Mouse (Mus musculus) lung, embryonic 15.5 days (tissue): ENCODE measurements at regions not wholly inside any gene's neighbourhood (a gene's known extent, or its start where the extent isn't known, plus 50 kb on each side); places are given as distances from the start of the nearest gene placed in this dataset.

Experiments used
- ATAC-seq: fragments of 200-750 bp; cut with Nextera tagmentation; 2 replicates; pipeline ENCODE4 v1.8.0; 2017; ENCODE audit warnings: moderate number of reproducible peaks, borderline replicate concordance; ENCODE audit not compliant: low FRiP score, low TSS enrichment; ENCODE audit errors: extremely low read depth
- H3K27ac ChIP-seq: fragments of 300-500 bp; sonication (generic); 2 replicates; pipeline ENCODE4 v1.5.1; 2015; ENCODE audit warnings: moderate library complexity, mild to moderate bottlenecking, inconsistent platforms
- H3K27me3 ChIP-seq: fragments of 300-500 bp; sonication (generic); 2 replicates; pipeline ENCODE4 v1.6.1; 2015; ENCODE audit warnings: inconsistent platforms
- H3K36me3 ChIP-seq: fragments of 300-500 bp; sonication (generic); 2 replicates; pipeline ENCODE4 v1.6.1; 2015; ENCODE audit warnings: inconsistent platforms
- H3K4me1 ChIP-seq: fragments of 300-500 bp; sonication (generic); 2 replicates; pipeline ENCODE4 v1.6.1; 2015; ENCODE audit warnings: inconsistent platforms
- H3K4me2 ChIP-seq: fragments of 300-500 bp; sonication (generic); 2 replicates; pipeline ENCODE4 v1.6.1; 2015; ENCODE audit warnings: inconsistent platforms, mild to moderate bottlenecking, moderate library complexity
- H3K4me3 ChIP-seq: fragments of 300-500 bp; sonication (generic); 2 replicates; pipeline ENCODE4 v1.5.1; 2015; ENCODE audit warnings: mild to moderate bottlenecking, inconsistent platforms
- H3K9ac ChIP-seq: fragments of 300-500 bp; sonication (generic); 2 replicates; pipeline ENCODE4 v1.6.1; 2015; ENCODE audit warnings: inconsistent platforms
- H3K9me3 ChIP-seq: fragments of 300-500 bp; sonication (generic); 2 replicates; pipeline ENCODE4 v1.6.1; 2016; ENCODE audit warnings: inconsistent platforms
- WGBS: fragments of 180-500 bp; shearing (Covaris S2); methylation state at CpG from one replicate; pipeline ENCODE4 v1.1.7; 2015; 5-methylcytosine and 5-hydroxymethylcytosine counted together

GRCm38 (mm10) chr16:19834128-19834527 is 74.1 kb downstream of the B3gnt5 start:
- Histone ChIP-seq H3K36me3 (no peaks in the 10 kb centered on the region), H3K4me2 (no peak overlapping the region), H3K9ac (no peak overlapping the region), H3K27me3 (no peaks in the 10 kb centered on the region), H3K4me1 (no peaks in the 10 kb centered on the region), H3K4me3 (no peak overlapping the region), H3K27ac (no peak overlapping the region), H3K9me3 (no peaks in the 10 kb centered on the region)
- 92% methylated on average over 2 of the region's 2 CpGs for WGBS
- no peak for ATAC-seq

- no peak overlapping the region for H3K4me2 ChIP-seq
- no peak overlapping the region for H3K4me3 ChIP-seq
- no peak overlapping the region for H3K9ac ChIP-seq
- no peaks in the 10 kb centered on the region for H3K4me1 ChIP-seq
- H3K27ac ChIP-seq = no peak overlapping the region
- ATAC-seq = no peak
- no peaks in the 10 kb centered on the region for H3K27me3 ChIP-seq
- H3K36me3 ChIP-seq = no peaks in the 10 kb centered on the region
- 67% methylated on average over 2 of the region's 2 CpGs for WGBS
- H3K9me3 ChIP-seq = no peaks in the 10 kb centered on the region
Measured at GRCm38 (mm10) chr16:19834750-19835149, 74.7 kb downstream of the B3gnt5 start.

GRCm38 (mm10) chr16:19839831-19840230 is 79.8 kb downstream of the B3gnt5 start:
- Histone ChIP-seq H3K36me3 (no peaks in the 10 kb centered on the region), H3K27me3 (no peaks in the 10 kb centered on the region), H3K4me2 (no peak overlapping the region), H3K27ac (no peak overlapping the region), H3K4me3 (no peak overlapping the region), H3K9ac (no peak overlapping the region), H3K4me1 (no peaks in the 10 kb centered on the region), H3K9me3 (no peaks in the 10 kb centered on the region)
- no peak for ATAC-seq
- 31% methylated on average over 1 of the region's 1 CpGs for WGBS

- WGBS = 38% methylated on average over 3 of the region's 3 CpGs
- H3K9me3 ChIP-seq = no peaks in the 10 kb centered on the region
- no peak overlapping the region for H3K4me3 ChIP-seq
- no peak overlapping the region for H3K9ac ChIP-seq
- H3K4me1 ChIP-seq = no peaks in the 10 kb centered on the region
- no peak overlapping the region for H3K27ac ChIP-seq
- H3K4me2 ChIP-seq = no peak overlapping the region
- H3K36me3 ChIP-seq = no peaks in the 10 kb centered on the region
- no peaks in the 10 kb centered on the region for H3K27me3 ChIP-seq
- no peak for ATAC-seq
Measured at GRCm38 (mm10) chr16:19842346-19843025, 82.5 kb downstream of the B3gnt5 start.

- no peak overlapping the region for H3K4me3 ChIP-seq
- no peaks in the 10 kb centered on the region for H3K27me3 ChIP-seq
- H3K36me3 ChIP-seq = no peaks in the 10 kb centered on the region
- H3K9me3 ChIP-seq = no peaks in the 10 kb centered on the region
- H3K4me2 ChIP-seq = no peak overlapping the region
- no peak overlapping the region for H3K9ac ChIP-seq
- no peak overlapping the region for H3K27ac ChIP-seq
- no peak for ATAC-seq
- no peaks in the 10 kb centered on the region for H3K4me1 ChIP-seq
Measured at GRCm38 (mm10) chr16:19843738-19844137, 83.7 kb downstream of the B3gnt5 start.

- Histone ChIP-seq H3K4me1 (no peaks in the 10 kb centered on the region), H3K36me3 (no peaks in the 10 kb centered on the region), H3K27me3 (no peaks in the 10 kb centered on the region), H3K27ac (no peak overlapping the region), H3K4me3 (no peak overlapping the region), H3K9me3 (no peaks in the 10 kb centered on the region), H3K4me2 (no peak overlapping the region), H3K9ac (no peak overlapping the region)
- WGBS = 29% methylated on average over 1 of the region's 1 CpGs
- no peak for ATAC-seq
Measured at GRCm38 (mm10) chr16:19848395-19848794, 88.4 kb downstream of the B3gnt5 start.

- Histone ChIP-seq H3K4me1 (no peaks in the 10 kb centered on the region), H3K9me3 (no peaks in the 10 kb centered on the region), H3K9ac (no peak overlapping the region), H3K36me3 (no peaks in the 10 kb centered on the region), H3K27me3 (no peaks in the 10 kb centered on the region), H3K4me3 (no peak overlapping the region), H3K27ac (no peak overlapping the region), H3K4me2 (no peak overlapping the region)
- 84% methylated on average over 5 of the region's 5 CpGs for WGBS
- ATAC-seq = no peak
Measured at GRCm38 (mm10) chr16:19865306-19865705, 105.3 kb downstream of the B3gnt5 start.

- Histone ChIP-seq H3K36me3 (no peaks in the 10 kb centered on the region), H3K9ac (no peak overlapping the region), H3K9me3 (no peaks in the 10 kb centered on the region), H3K27ac (no peak overlapping the region), H3K4me2 (no peak overlapping the region), H3K4me1 (no peaks in the 10 kb centered on the region), H3K27me3 (no peaks in the 10 kb centered on the region), H3K4me3 (no peak overlapping the region)
- ATAC-seq = no peak
Measured at GRCm38 (mm10) chr16:19865931-19866330, 105.9 kb downstream of the B3gnt5 start.

- H3K36me3 ChIP-seq = no peaks in the 10 kb centered on the region
- H3K4me3 ChIP-seq = no peak overlapping the region
- H3K9ac ChIP-seq = no peak overlapping the region
- no peaks in the 10 kb centered on the region for H3K27me3 ChIP-seq
- ATAC-seq = no peak
- no peaks in the 10 kb centered on the region for H3K9me3 ChIP-seq
- H3K4me1 ChIP-seq = no peaks in the 10 kb centered on the region
- no peak overlapping the region for H3K27ac ChIP-seq
- no peak overlapping the region for H3K4me2 ChIP-seq
Measured at GRCm38 (mm10) chr16:19869425-19869824, 109.4 kb downstream of the B3gnt5 start.

- Histone ChIP-seq H3K27me3 (no peaks in the 10 kb centered on the region), H3K4me1 (no peaks in the 10 kb centered on the region), H3K36me3 (no peaks in the 10 kb centered on the region), H3K9ac (no peak overlapping the region), H3K27ac (no peak overlapping the region), H3K9me3 (no peaks in the 10 kb centered on the region), H3K4me2 (no peak overlapping the region), H3K4me3 (no peak overlapping the region)
- ATAC-seq = no peak
- WGBS = 38% methylated on average over 10 of the region's 10 CpGs
Measured at GRCm38 (mm10) chr16:19876861-19877554, 105.8 kb downstream of the Klhl6 start.

GRCm38 (mm10) chr16:19882961-19883360 is 99.9 kb downstream of the Klhl6 start:
- no peak overlapping the region for H3K4me2 ChIP-seq
- H3K4me1 ChIP-seq = peaks cover 4% of the 10 kb centered on the region; the same call in 1 of the 2 replicates
- H3K27ac ChIP-seq = no peak overlapping the region
- H3K9me3 ChIP-seq = peaks cover 6% of the 10 kb centered on the region; the same call in 1 of the 2 replicates
- no peaks in the 10 kb centered on the region for H3K27me3 ChIP-seq
- WGBS = 67% methylated on average over 3 of the region's 3 CpGs
- H3K9ac ChIP-seq = no peak overlapping the region
- H3K36me3 ChIP-seq = no peaks in the 10 kb centered on the region
- H3K4me3 ChIP-seq = no peak overlapping the region
- no peak for ATAC-seq

- no peak overlapping the region for H3K4me2 ChIP-seq
Measured at GRCm38 (mm10) chr16:19883776-19884513, 98.9 kb downstream of the Klhl6 start.

More at GRCm38 (mm10) chr16:19883776-19884513, 98.9 kb downstream of the Klhl6 start:
- no peak overlapping the region for H3K4me3 ChIP-seq
- peak; percentile 94 for ATAC-seq
- peaks cover 6% of the 10 kb centered on the region; the same call in 1 of the 2 replicates for H3K9me3 ChIP-seq
- H3K9ac ChIP-seq = no peak overlapping the region
- H3K4me1 ChIP-seq = peaks cover 4% of the 10 kb centered on the region; the same call in 1 of the 2 replicates
- no peaks in the 10 kb centered on the region for H3K27me3 ChIP-seq
- WGBS = 33% methylated on average over 9 of the region's 9 CpGs
- H3K36me3 ChIP-seq = no peaks in the 10 kb centered on the region
- H3K27ac ChIP-seq = peak overlapping the region; percentile 62
